Mouse (Mus musculus) spleen, postnatal 4 days (tissue): ENCODE data around the gene Mpv17l2.

Source experiments
- DNase-seq, 2 experiments: peaks; one replicate each; pipeline ENCODE4 v3.0.0; 2022; ENCODE audit warnings: low spot score in 2 of 2

The Mpv17l2 gene

GRCm38 (mm10) chr8:70723486-70724210 is 37.1 kb downstream of the Mpv17l2 start, which contains the start of gene Pde4c:
Gene Pde4c, plus strand, starts transcription at chr8:70723720.
- no peak for DNase-seq

GRCm38 (mm10) chr8:70721601-70722000 is 39.1 kb downstream of the Mpv17l2 start:
- DNase-seq: no peak

- peak; percentile 79 to 93 for DNase-seq
These were observed 40.0 kb downstream of the Mpv17l2 start for GRCm38 (mm10) chr8:70720739-70721138.

- DNase-seq: peak in 1 of 2 experiments; percentile 63
These were observed 40.9 kb downstream of the Mpv17l2 start for GRCm38 (mm10) chr8:70719796-70720270.

GRCm38 (mm10) chr8:70718297-70718696 is 42.4 kb downstream of the Mpv17l2 start, which contains the start of gene Gm3336:
Gene Gm3336, plus strand, starts transcription at chr8:70718543.
- peak; percentile 75 to 92 for DNase-seq

- no peak for DNase-seq
These were observed 44.0 kb downstream of the Mpv17l2 start for GRCm38 (mm10) chr8:70716521-70717400.

- DNase-seq: no peak
These were observed 45.7 kb downstream of the Mpv17l2 start for GRCm38 (mm10) chr8:70715086-70715485.

GRCm38 (mm10) chr8:70713991-70714390 is 46.8 kb downstream of the Mpv17l2 start:
- DNase-seq: no peak

GRCm38 (mm10) chr8:70711041-70711440 is 49.7 kb downstream of the Mpv17l2 start:
- no peak for DNase-seq

GRCm38 (mm10) chr8:70710296-70710695 is 50.5 kb downstream of the Mpv17l2 start:
- DNase-seq: no peak

GRCm38 (mm10) chr8:70709794-70710193 is 51.0 kb downstream of the Mpv17l2 start:
- no peak for DNase-seq
